Mouse (Mus musculus): ENCODE results near the gene Cabp2. TPM values are rescaled to one million over a fixed set of nuclear protein-coding genes. Genes with fewer than 3 reads are reported as not detected.
"Not testable (repeated sequence)": the region's sequence is repeated elsewhere in the genome, so short reads cannot be mapped to it uniquely, and the experiment has no call there.

The Cabp2 gene
- polyA plus RNA-seq, 1 experiment from 2014 or later, result not detected

- ATAC-seq (ENCODE audit: insufficient number of reproducible peaks, low FRiP score, low TSS enrichment, low read depth), result no peak
- H3K9ac ChIP-seq (ENCODE audit: low read length), result no peak overlapping the region
- no peaks in the 10 kb centered on the region for H3K9me3 ChIP-seq (ENCODE audit: control insufficient read depth, low read length)
- H3K4me2 ChIP-seq (ENCODE audit: low read depth, severe bottlenecking), result no peak overlapping the region
- H3K4me1 ChIP-seq (ENCODE audit: control insufficient read depth, insufficient read depth, low read length), result no peaks in the 10 kb centered on the region
- no peaks in the 10 kb centered on the region for H3K27me3 ChIP-seq (ENCODE audit: control insufficient read depth, insufficient read depth, low read length)
- H3K36me3 ChIP-seq (ENCODE audit: control insufficient read depth, insufficient read depth, low read length), result no peaks in the 10 kb centered on the region
- DNase-seq (ENCODE audit: low spot score), result no peak
- no peak overlapping the region for H3K4me3 ChIP-seq (ENCODE audit: low read depth, low read length)
- no peak overlapping the region for H3K27ac ChIP-seq (replicated peaks; ENCODE audit: low read depth, low read length)
- WGBS, result 90% methylated on average over 5 of the region's 5 CpGs
Measured at GRCm38 (mm10) chr19:4058581-4058980, 22.8 kb upstream of the Cabp2 start.

- WGBS, result 82% methylated on average over 15 of the region's 15 CpGs
Measured at GRCm38 (mm10) chr19:4059069-4059740, 22.2 kb upstream of the Cabp2 start, which contains the start of gene Gstp3. TSS of gene Gstp3 (minus strand) at chr19:4059569.

GRCm38 (mm10) chr19:4060044-4060898 is 21.1 kb upstream of the Cabp2 start:
- DNase-seq (ENCODE audit: low spot score); H3K4me2 ChIP-seq (ENCODE audit: low read depth, severe bottlenecking); H3K9ac ChIP-seq (ENCODE audit: low read length); H3K9me3 ChIP-seq (ENCODE audit: control insufficient read depth, low read length); H3K4me3 ChIP-seq (ENCODE audit: low read depth, low read length); H3K36me3 ChIP-seq (ENCODE audit: control insufficient read depth, insufficient read depth, low read length); H3K27me3 ChIP-seq (ENCODE audit: control insufficient read depth, insufficient read depth, low read length); H3K4me1 ChIP-seq (ENCODE audit: control insufficient read depth, insufficient read depth, low read length); H3K27ac ChIP-seq (replicated peaks; ENCODE audit: low read depth, low read length); ATAC-seq (ENCODE audit: insufficient number of reproducible peaks, low FRiP score, low TSS enrichment, low read depth): not testable (repeated sequence)
- WGBS, result 94% methylated on average over 8 of the region's 8 CpGs

More at GRCm38 (mm10) chr19:4059069-4059740, 22.2 kb upstream of the Cabp2 start, which contains the start of gene Gstp3:
- Histone ChIP-seq H3K9me3 (ENCODE audit: control insufficient read depth, low read length) (no peaks in the 10 kb centered on the region), H3K9ac (ENCODE audit: low read length) (no peak within 1 kb of the TSS), H3K27ac (replicated peaks; ENCODE audit: low read depth, low read length) (no peak within 1 kb of the TSS), H3K4me1 (ENCODE audit: control insufficient read depth, insufficient read depth, low read length) (no peaks in the 10 kb centered on the region), H3K4me3 (ENCODE audit: low read depth, low read length) (no peak within 1 kb of the TSS), H3K36me3 (ENCODE audit: control insufficient read depth, insufficient read depth, low read length) (no peaks in the 10 kb centered on the region), H3K4me2 (ENCODE audit: low read depth, severe bottlenecking) (no peak within 1 kb of the TSS), H3K27me3 (ENCODE audit: control insufficient read depth, insufficient read depth, low read length) (no peaks in the 10 kb centered on the region)
- ATAC-seq (ENCODE audit: insufficient number of reproducible peaks, low FRiP score, low TSS enrichment, low read depth) (no peak), DNase-seq (ENCODE audit: low spot score) (no peak)

- Histone ChIP-seq H3K27me3 (ENCODE audit: control insufficient read depth, insufficient read depth, low read length) (no peaks in the 10 kb centered on the region), H3K9me3 (ENCODE audit: control insufficient read depth, low read length) (no peaks in the 10 kb centered on the region), H3K27ac (replicated peaks; ENCODE audit: low read depth, low read length) (no peak overlapping the region), H3K4me1 (ENCODE audit: control insufficient read depth, insufficient read depth, low read length) (no peaks in the 10 kb centered on the region), H3K4me3 (ENCODE audit: low read depth, low read length) (no peak overlapping the region), H3K9ac (ENCODE audit: low read length) (no peak overlapping the region), H3K36me3 (ENCODE audit: control insufficient read depth, insufficient read depth, low read length) (no peaks in the 10 kb centered on the region), H3K4me2 (ENCODE audit: low read depth, severe bottlenecking) (no peak overlapping the region)
- ATAC-seq (ENCODE audit: insufficient number of reproducible peaks, low FRiP score, low TSS enrichment, low read depth), result no peak
- no peak for DNase-seq (ENCODE audit: low spot score)
- 92% methylated on average over 5 of the region's 6 CpGs for WGBS
Measured at GRCm38 (mm10) chr19:4060899-4061465, 20.4 kb upstream of the Cabp2 start.

GRCm38 (mm10) chr19:4063357-4063756 is 18.0 kb upstream of the Cabp2 start:
- H3K27ac ChIP-seq (replicated peaks; ENCODE audit: low read depth, low read length); H3K4me1 ChIP-seq (ENCODE audit: control insufficient read depth, insufficient read depth, low read length); ATAC-seq (ENCODE audit: insufficient number of reproducible peaks, low FRiP score, low TSS enrichment, low read depth); DNase-seq (ENCODE audit: low spot score); H3K27me3 ChIP-seq (ENCODE audit: control insufficient read depth, insufficient read depth, low read length); H3K9me3 ChIP-seq (ENCODE audit: control insufficient read depth, low read length); H3K36me3 ChIP-seq (ENCODE audit: control insufficient read depth, insufficient read depth, low read length); H3K4me2 ChIP-seq (ENCODE audit: low read depth, severe bottlenecking); H3K4me3 ChIP-seq (ENCODE audit: low read depth, low read length); H3K9ac ChIP-seq (ENCODE audit: low read length): not testable (repeated sequence)
- 84% methylated on average over 2 of the region's 4 CpGs for WGBS

- H3K4me1 ChIP-seq (ENCODE audit: control insufficient read depth, insufficient read depth, low read length); H3K9me3 ChIP-seq (ENCODE audit: control insufficient read depth, low read length); DNase-seq (ENCODE audit: low spot score); H3K36me3 ChIP-seq (ENCODE audit: control insufficient read depth, insufficient read depth, low read length); H3K27me3 ChIP-seq (ENCODE audit: control insufficient read depth, insufficient read depth, low read length); H3K4me3 ChIP-seq (ENCODE audit: low read depth, low read length); H3K9ac ChIP-seq (ENCODE audit: low read length); H3K4me2 ChIP-seq (ENCODE audit: low read depth, severe bottlenecking); ATAC-seq (ENCODE audit: insufficient number of reproducible peaks, low FRiP score, low TSS enrichment, low read depth); H3K27ac ChIP-seq (replicated peaks; ENCODE audit: low read depth, low read length): not testable (repeated sequence)
- WGBS, result 82% methylated on average over 4 of the region's 11 CpGs
Measured at GRCm38 (mm10) chr19:4064501-4064900, 16.9 kb upstream of the Cabp2 start.

- H3K4me3 ChIP-seq (ENCODE audit: low read depth, low read length), result no peak overlapping the region
- no peak overlapping the region for H3K4me2 ChIP-seq (ENCODE audit: low read depth, severe bottlenecking)
- H3K9me3 ChIP-seq (ENCODE audit: control insufficient read depth, low read length), result no peaks in the 10 kb centered on the region
- no peaks in the 10 kb centered on the region for H3K36me3 ChIP-seq (ENCODE audit: control insufficient read depth, insufficient read depth, low read length)
- 85% methylated on average over 6 of the region's 6 CpGs for WGBS
- no peak for DNase-seq (ENCODE audit: low spot score)
- H3K27me3 ChIP-seq (ENCODE audit: control insufficient read depth, insufficient read depth, low read length), result no peaks in the 10 kb centered on the region
- ATAC-seq (ENCODE audit: insufficient number of reproducible peaks, low FRiP score, low TSS enrichment, low read depth), result no peak
- no peak overlapping the region for H3K9ac ChIP-seq (ENCODE audit: low read length)
- no peak overlapping the region for H3K27ac ChIP-seq (replicated peaks; ENCODE audit: low read depth, low read length)
- H3K4me1 ChIP-seq (ENCODE audit: control insufficient read depth, insufficient read depth, low read length), result no peaks in the 10 kb centered on the region; the same call in 1 of the 2 replicates
Measured at GRCm38 (mm10) chr19:4066280-4066679, 15.1 kb upstream of the Cabp2 start.

- ATAC-seq (ENCODE audit: insufficient number of reproducible peaks, low FRiP score, low TSS enrichment, low read depth) (no peak), DNase-seq (ENCODE audit: low spot score) (no peak)
- Histone ChIP-seq H3K36me3 (ENCODE audit: control insufficient read depth, insufficient read depth, low read length) (no peaks in the 10 kb centered on the region), H3K9me3 (ENCODE audit: control insufficient read depth, low read length) (no peaks in the 10 kb centered on the region), H3K27ac (replicated peaks; ENCODE audit: low read depth, low read length) (no peak overlapping the region), H3K4me1 (ENCODE audit: control insufficient read depth, insufficient read depth, low read length) (no peaks in the 10 kb centered on the region; the same call in 1 of the 2 replicates), H3K27me3 (ENCODE audit: control insufficient read depth, insufficient read depth, low read length) (no peaks in the 10 kb centered on the region), H3K9ac (ENCODE audit: low read length) (no peak overlapping the region), H3K4me3 (ENCODE audit: low read depth, low read length) (no peak overlapping the region), H3K4me2 (ENCODE audit: low read depth, severe bottlenecking) (no peak overlapping the region)
Measured at GRCm38 (mm10) chr19:4066877-4067276, 14.5 kb upstream of the Cabp2 start.

Data from limb, embryonic 11.5 days (tissue).